Mouse (Mus musculus) heart, embryonic 10.5 days (tissue): ENCODE measurements at regions not wholly inside any gene's neighbourhood (a gene's known extent, or its start where the extent isn't known, plus 50 kb on each side); places are given as distances from the start of the nearest gene placed in this dataset.

Experiments
- DNase-seq: peaks from one replicate; pipeline ENCODE4 v3.0.0-alpha.2; 2017; ENCODE audit warnings: low spot score
- H3K27ac ChIP-seq: fragments of 300-500 bp; sonication (generic); 2 replicates; pipeline ENCODE4 v1.5.1; 2016; ENCODE audit warnings: mild to moderate bottlenecking
- H3K27me3 ChIP-seq: fragments of 300-500 bp; sonication (generic); 2 replicates; pipeline ENCODE4 v1.6.1; 2016; ENCODE audit warnings: mild to moderate bottlenecking; ENCODE audit not compliant: poor library complexity, insufficient read depth, severe bottlenecking
- H3K36me3 ChIP-seq: fragments of 300-500 bp; sonication (generic); 2 replicates; pipeline ENCODE4 v1.6.1; 2016; ENCODE audit warnings: mild to moderate bottlenecking, moderate library complexity
- H3K4me1 ChIP-seq: fragments of 300-500 bp; sonication (generic); 2 replicates; pipeline ENCODE4 v1.6.1; 2016; ENCODE audit warnings: mild to moderate bottlenecking
- H3K4me3 ChIP-seq: fragments of 300-500 bp; sonication (generic); 2 replicates; pipeline ENCODE4 v1.5.1; 2016; ENCODE audit warnings: mild to moderate bottlenecking, moderate library complexity
- H3K9me3 ChIP-seq: fragments of 300-500 bp; sonication (generic); 2 replicates; pipeline ENCODE4 v1.6.1; 2016; ENCODE audit warnings: mild to moderate bottlenecking, moderate library complexity
- WGBS: fragments of 180-500 bp; shearing (Covaris S2); methylation state at CpG from one replicate; pipeline ENCODE4 v1.1.7; 2016; 5-methylcytosine and 5-hydroxymethylcytosine counted together

- no peaks in the 10 kb centered on the region for H3K36me3 ChIP-seq
- no peaks in the 10 kb centered on the region for H3K9me3 ChIP-seq
- 59% methylated on average over 6 of the region's 6 CpGs for WGBS
- H3K4me3 ChIP-seq = no peak overlapping the region
- DNase-seq = no peak
- H3K27me3 ChIP-seq = no peaks in the 10 kb centered on the region
- H3K4me1 ChIP-seq = 0 out of 2 replicates have a peak, but pooled peaks cover 4% of the 10 kb centered on the region
- no peak overlapping the region for H3K27ac ChIP-seq
These were observed 162.6 kb upstream of the Serpine2 start for GRCm38 (mm10) chr1:80023518-80024095.

DNA sequence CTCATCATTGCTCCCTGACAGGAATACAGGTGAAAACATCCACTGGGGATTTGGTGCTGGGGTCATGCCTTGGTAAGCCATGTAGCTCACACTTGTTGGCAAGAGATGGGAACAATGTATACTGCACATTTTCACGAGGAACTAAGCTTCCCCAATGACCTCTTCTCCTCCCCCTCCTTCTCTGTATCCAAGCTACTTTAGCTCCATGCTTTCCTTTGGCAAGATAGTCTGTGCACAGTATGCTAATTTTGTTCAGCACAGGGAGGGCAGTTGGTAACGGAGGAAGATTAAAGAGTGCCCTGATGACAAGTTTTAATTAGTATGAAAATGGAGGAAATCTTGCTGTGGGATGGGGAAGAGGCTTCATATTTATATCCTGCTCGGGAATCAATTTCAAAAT is 160.9 kb upstream of the Serpine2 start:
- no peak overlapping the region for H3K27ac ChIP-seq
- WGBS = 67% methylated on average over 3 of the region's 3 CpGs
- no peaks in the 10 kb centered on the region for H3K36me3 ChIP-seq
- no peak for DNase-seq
- no peak overlapping the region for H3K4me3 ChIP-seq
- 0 out of 2 replicates have a peak, but pooled peaks cover 4% of the 10 kb centered on the region for H3K4me1 ChIP-seq
- H3K27me3 ChIP-seq = no peaks in the 10 kb centered on the region
- H3K9me3 ChIP-seq = no peaks in the 10 kb centered on the region

- H3K27me3 ChIP-seq = no peaks in the 10 kb centered on the region
- no peaks in the 10 kb centered on the region for H3K9me3 ChIP-seq
- H3K4me1 ChIP-seq = no peaks in the 10 kb centered on the region
- no peak overlapping the region for H3K27ac ChIP-seq
- H3K36me3 ChIP-seq = no peaks in the 10 kb centered on the region
- 71% methylated on average over 11 of the region's 11 CpGs for WGBS
- DNase-seq = no peak
- H3K4me3 ChIP-seq = no peak overlapping the region
These were observed 157.5 kb upstream of the Serpine2 start for GRCm38 (mm10) chr1:80018391-80019065.

- no peak overlapping the region for H3K27ac ChIP-seq
- no peaks in the 10 kb centered on the region for H3K36me3 ChIP-seq
- 80% methylated on average over 5 of the region's 5 CpGs for WGBS
- no peak for DNase-seq
- H3K4me3 ChIP-seq = no peak overlapping the region
- no peaks in the 10 kb centered on the region for H3K27me3 ChIP-seq
- H3K4me1 ChIP-seq = no peaks in the 10 kb centered on the region
- H3K9me3 ChIP-seq = no peaks in the 10 kb centered on the region
These were observed 154.5 kb upstream of the Serpine2 start for GRCm38 (mm10) chr1:80015474-80015873.

- Histone ChIP-seq H3K4me3 (no peak overlapping the region), H3K36me3 (no peaks in the 10 kb centered on the region), H3K9me3 (no peaks in the 10 kb centered on the region), H3K27me3 (no peaks in the 10 kb centered on the region), H3K27ac (no peak overlapping the region), H3K4me1 (no peaks in the 10 kb centered on the region)
- no peak for DNase-seq
- WGBS = 91% methylated on average over 2 of the region's 2 CpGs
These were observed 153.6 kb upstream of the Serpine2 start for GRCm38 (mm10) chr1:80014586-80014985.

DNA sequence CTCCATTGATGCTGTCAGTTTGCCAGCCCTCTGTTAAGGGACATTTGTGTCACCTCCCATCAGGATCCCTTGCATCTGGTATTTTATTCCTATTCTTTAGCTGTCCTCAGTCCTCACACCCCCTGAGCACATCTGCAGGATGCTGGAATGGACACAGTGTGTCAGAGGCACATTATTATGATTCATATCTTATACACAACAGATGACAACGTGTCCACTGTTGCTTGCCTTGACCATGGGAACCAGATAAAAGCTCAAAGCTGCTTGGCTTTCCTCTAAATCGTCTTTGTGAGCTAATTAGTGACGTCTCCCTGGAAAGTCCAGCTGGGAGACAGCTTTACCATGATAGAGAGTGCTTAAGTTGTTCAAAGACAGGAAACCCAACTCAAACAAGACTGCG is 149.7 kb upstream of the Serpine2 start:
- Histone ChIP-seq H3K4me1 (no peaks in the 10 kb centered on the region), H3K36me3 (no peaks in the 10 kb centered on the region), H3K4me3 (no peak overlapping the region), H3K9me3 (no peaks in the 10 kb centered on the region), H3K27me3 (no peaks in the 10 kb centered on the region), H3K27ac (no peak overlapping the region)
- DNase-seq = no peak
- WGBS = 49% methylated on average over 4 of the region's 4 CpGs

GRCm38 (mm10) chr1:79999081-79999480 is 138.1 kb upstream of the Serpine2 start:
- H3K4me1 ChIP-seq = peaks cover 8% of the 10 kb centered on the region; the same call in 1 of the 2 replicates
- no peak overlapping the region for H3K27ac ChIP-seq
- WGBS = 68% methylated on average over 11 of the region's 11 CpGs
- no peaks in the 10 kb centered on the region for H3K36me3 ChIP-seq
- no peaks in the 10 kb centered on the region for H3K27me3 ChIP-seq
- DNase-seq = no peak
- no peaks in the 10 kb centered on the region for H3K9me3 ChIP-seq
- no peak overlapping the region for H3K4me3 ChIP-seq

- Histone ChIP-seq H3K27ac (no peak overlapping the region), H3K27me3 (no peaks in the 10 kb centered on the region), H3K4me1 (peaks cover 8% of the 10 kb centered on the region; the same call in 1 of the 2 replicates), H3K36me3 (no peaks in the 10 kb centered on the region), H3K9me3 (no peaks in the 10 kb centered on the region), H3K4me3 (no peak overlapping the region)
- 90% methylated on average over 10 of the region's 10 CpGs for WGBS
- DNase-seq = no peak
These were observed 136.9 kb upstream of the Serpine2 start for GRCm38 (mm10) chr1:79997911-79998310.

GRCm38 (mm10) chr1:79997456-79997855 is 136.5 kb upstream of the Serpine2 start:
- Histone ChIP-seq H3K4me1 (peaks cover 8% of the 10 kb centered on the region; the same call in 1 of the 2 replicates), H3K27me3 (no peaks in the 10 kb centered on the region)
- WGBS = 90% methylated on average over 6 of the region's 6 CpGs

DNA sequence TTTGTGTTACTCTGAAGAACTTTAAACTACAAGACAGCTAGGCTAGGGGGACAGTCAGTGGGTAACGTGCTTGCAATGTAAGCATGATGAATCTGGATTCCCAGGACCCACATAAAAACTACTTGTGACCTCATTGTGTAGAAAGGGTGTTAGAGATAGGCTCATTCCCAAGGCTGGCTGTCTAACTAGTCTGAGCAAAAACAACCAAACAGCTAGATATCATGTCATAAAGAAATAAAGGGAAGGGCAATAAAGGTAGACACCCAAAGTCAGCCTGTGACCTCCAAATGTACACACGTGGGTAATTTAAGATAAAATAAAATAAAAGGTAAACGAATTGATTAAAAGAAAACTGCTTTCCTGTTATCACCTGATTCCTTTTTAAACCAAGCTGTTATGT is 123.7 kb upstream of the Serpine2 start:
- Histone ChIP-seq H3K36me3 (no peaks in the 10 kb centered on the region), H3K27ac (no peak overlapping the region), H3K9me3 (no peaks in the 10 kb centered on the region), H3K27me3 (no peaks in the 10 kb centered on the region), H3K4me3 (no peak overlapping the region), H3K4me1 (no peaks in the 10 kb centered on the region)
- no peak for DNase-seq
- WGBS = 75% methylated on average over 3 of the region's 3 CpGs

More at GRCm38 (mm10) chr1:79997456-79997855, 136.5 kb upstream of the Serpine2 start:
- Histone ChIP-seq H3K36me3 (no peaks in the 10 kb centered on the region), H3K27ac (no peak overlapping the region), H3K9me3 (no peaks in the 10 kb centered on the region), H3K4me3 (no peak overlapping the region)
- no peak for DNase-seq

DNA sequence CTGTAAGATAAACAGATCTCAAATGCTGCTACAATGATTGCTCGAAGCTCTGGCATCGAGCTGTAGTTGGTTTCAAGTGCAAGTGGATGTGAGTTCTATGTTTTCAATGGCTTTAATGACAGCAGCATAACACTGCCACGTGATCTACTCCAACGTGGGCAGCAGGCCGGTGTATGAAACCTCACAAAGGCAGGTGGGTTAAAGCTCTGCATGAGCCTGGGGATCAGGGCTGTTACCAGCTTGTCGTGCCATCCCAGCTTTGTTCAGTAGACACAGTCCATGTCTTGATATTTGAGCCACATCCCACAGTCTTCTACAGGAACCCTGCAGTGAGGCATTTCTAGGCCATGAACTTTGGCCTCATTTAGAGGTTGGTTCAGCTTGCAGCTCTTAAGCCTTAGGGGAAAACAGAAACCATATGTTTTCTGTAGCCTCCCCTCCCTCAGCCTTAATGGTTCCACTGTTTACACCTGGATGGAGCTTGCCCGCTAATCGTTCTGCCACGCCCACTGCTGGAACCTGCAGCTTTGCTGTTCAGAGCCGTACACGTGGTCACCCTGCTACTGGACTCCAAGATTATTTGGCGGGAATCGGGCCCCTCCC is 121.8 kb upstream of the Serpine2 start:
- no peak for DNase-seq

GRCm38 (mm10) chr1:79979863-79980262 is 118.9 kb upstream of the Serpine2 start:
- Histone ChIP-seq H3K27me3 (no peaks in the 10 kb centered on the region), H3K36me3 (no peaks in the 10 kb centered on the region), H3K4me3 (no peak overlapping the region), H3K9me3 (no peaks in the 10 kb centered on the region), H3K4me1 (no peaks in the 10 kb centered on the region), H3K27ac (no peak overlapping the region)
- 37% methylated on average over 6 of the region's 6 CpGs for WGBS
- no peak for DNase-seq

More for the DNA sequence above, 121.8 kb upstream of the Serpine2 start:
- Histone ChIP-seq H3K27me3 (no peaks in the 10 kb centered on the region), H3K4me3 (no peak overlapping the region), H3K4me1 (no peaks in the 10 kb centered on the region), H3K9me3 (no peaks in the 10 kb centered on the region), H3K27ac (no peak overlapping the region), H3K36me3 (no peaks in the 10 kb centered on the region)
- WGBS = 78% methylated on average over 13 of the region's 13 CpGs

DNA sequence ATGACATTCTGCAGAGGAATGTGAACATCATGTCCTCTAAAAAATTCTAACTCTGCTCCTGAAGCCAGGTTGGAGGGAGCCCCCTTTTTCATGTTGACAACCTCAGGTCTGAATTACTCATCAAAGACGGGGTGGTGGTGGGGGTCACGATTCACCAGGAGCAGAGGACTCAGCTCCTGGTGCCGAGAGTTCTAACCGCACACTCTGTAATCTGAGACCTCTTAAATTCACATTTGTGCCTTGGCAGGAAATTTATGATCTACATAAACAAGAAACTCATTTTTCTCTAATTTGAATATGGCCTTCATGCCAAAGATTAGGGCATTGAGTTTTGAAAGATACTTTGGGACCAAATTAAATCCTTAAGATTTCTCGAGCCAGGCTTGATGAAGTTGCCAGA is 117.2 kb upstream of the Serpine2 start:
- Histone ChIP-seq H3K4me1 (no peaks in the 10 kb centered on the region), H3K27ac (no peak overlapping the region), H3K9me3 (no peaks in the 10 kb centered on the region), H3K36me3 (no peaks in the 10 kb centered on the region), H3K27me3 (no peaks in the 10 kb centered on the region), H3K4me3 (no peak overlapping the region)
- WGBS = 83% methylated on average over 5 of the region's 5 CpGs
- DNase-seq = no peak
